Mouse (Mus musculus): ENCODE results near the gene Gm6685.

DNA sequence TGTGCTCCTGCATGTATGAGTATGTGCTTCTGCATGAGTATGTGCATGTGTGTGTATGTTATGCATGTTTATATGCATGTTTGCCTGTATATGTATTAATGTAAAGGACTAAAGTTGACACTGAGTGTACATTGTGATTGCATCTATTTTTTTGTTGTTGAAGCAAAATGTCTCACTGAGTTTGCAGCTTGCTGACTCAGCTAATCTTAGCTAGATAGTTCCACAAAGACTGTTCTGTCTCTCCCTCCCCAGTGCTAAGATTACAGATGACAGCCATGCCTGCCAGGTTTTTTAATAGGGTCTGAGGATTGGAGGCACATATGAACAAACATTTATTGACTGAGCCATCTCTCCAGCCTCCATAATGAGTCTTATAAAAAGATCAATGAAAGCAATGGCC, 35.0 kb upstream of the Gm6685 start:
- no peak for TF ChIP-seq ETS1 (conservative IDR thresholded peaks at IDR 0.05; ENCODE audit: low read depth, low read length)
- no peak for TF ChIP-seq USF2 (conservative IDR thresholded peaks at IDR 0.05; ENCODE audit: low read depth, low read length)
- no peak for TF ChIP-seq CTCF (conservative IDR thresholded peaks at IDR 0.05 in 1 of 2, IDR thresholded peaks at IDR 0.05 in 1 of 2; ENCODE audit: low read depth in 2 of 2, low read length in 2 of 2)
- no peak for TF ChIP-seq JUN (IDR thresholded peaks at IDR 0.05; ENCODE audit: insufficient read depth, low read depth, low read length)
- TF ChIP-seq MXI1 (IDR thresholded peaks at IDR 0.05; ENCODE audit: low read depth, low read length) = no peak
- TF ChIP-seq MAX (IDR thresholded peaks at IDR 0.05; ENCODE audit: low read length) = no peak
- TF ChIP-seq TBP (conservative IDR thresholded peaks at IDR 0.05; ENCODE audit: low read depth, low read length) = no peak
- no peak for TF ChIP-seq SIN3A (IDR thresholded peaks at IDR 0.05; ENCODE audit: low read length)
